Mouse (Mus musculus) intestine, embryonic 15.5 days (tissue): Measurements from ENCODE around the gene Bola3. TPM values are rescaled to one million over a fixed set of nuclear protein-coding genes. Genes with fewer than 3 reads are reported as not detected.

Experiments
- ATAC-seq: fragments of 200-750 bp; cut with Nextera tagmentation; 2 replicates; pipeline ENCODE4 v1.8.0; 2017; ENCODE audit warnings: moderate TSS enrichment, moderate library complexity
- H3K27ac ChIP-seq: fragments of 300-500 bp; sonication (generic); 2 replicates; pipeline ENCODE4 v1.5.1; 2015; ENCODE audit warnings: mild to moderate bottlenecking, inconsistent platforms
- H3K27me3 ChIP-seq: fragments of 300-500 bp; sonication (generic); replicated peaks from 2 replicates; pipeline ENCODE4 v1.6.1; 2015; ENCODE audit warnings: inconsistent platforms
- H3K36me3 ChIP-seq: fragments of 300-500 bp; sonication (generic); 2 replicates; pipeline ENCODE4 v1.6.1; 2015; ENCODE audit warnings: inconsistent platforms
- H3K4me1 ChIP-seq: fragments of 300-500 bp; sonication (generic); replicated peaks from 2 replicates; pipeline ENCODE4 v1.6.1; 2015; ENCODE audit warnings: inconsistent platforms
- H3K4me2 ChIP-seq: fragments of 300-500 bp; sonication (generic); replicated peaks from 2 replicates; pipeline ENCODE4 v1.6.1; 2015; ENCODE audit warnings: mild to moderate bottlenecking, inconsistent platforms
- H3K4me3 ChIP-seq: fragments of 300-500 bp; sonication (generic); replicated peaks from 2 replicates; pipeline ENCODE4 v1.5.1; 2015; ENCODE audit warnings: inconsistent platforms
- H3K9ac ChIP-seq: fragments of 300-500 bp; sonication (generic); 2 replicates; pipeline ENCODE4 v1.6.1; 2015; ENCODE audit warnings: inconsistent platforms
- H3K9me3 ChIP-seq: fragments of 300-500 bp; sonication (generic); 2 replicates; pipeline ENCODE4 v1.6.1; 2016; ENCODE audit warnings: inconsistent platforms
- WGBS: fragments of 180-500 bp; shearing (Covaris S2); methylation state at CpG from one replicate; pipeline ENCODE4 v1.1.7; 2015; 5-methylcytosine and 5-hydroxymethylcytosine counted together
- polyA plus RNA-seq: library from polyadenylated mRNA; unstranded; fragments of >200 nt; fragmentation: Nextera tagmentation; extraction: Ambion mirVana; gene quantifications from 2 replicates; pipeline ENCODE4 v1.2.1, GENCODE M21; 2015

The Bola3 gene
- polyA plus RNA-seq, 1 experiment from 2014 or later: 183 TPM

GRCm38 (mm10) chr6:83405511-83406064 lies 56.6 kb downstream of the Bola3 start:
- H3K4me3 ChIP-seq: no peak overlapping the region
- H3K36me3 ChIP-seq: peaks cover 32% of the 10 kb centered on the region
- no peak overlapping the region for H3K9ac ChIP-seq
- no peak overlapping the region for H3K27ac ChIP-seq
- H3K4me2 ChIP-seq: no peak overlapping the region
- H3K27me3 ChIP-seq: no peaks in the 10 kb centered on the region
- no peaks in the 10 kb centered on the region for H3K9me3 ChIP-seq
- WGBS: 88% methylated on average over 7 of the region's 7 CpGs
- no peak for ATAC-seq
- peaks cover 3% of the 10 kb centered on the region; the same call in 1 of the 2 replicates for H3K4me1 ChIP-seq

- Histone ChIP-seq H3K27ac (peak overlapping the region; percentile 51), H3K4me2 (no peak overlapping the region)
Measured at GRCm38 (mm10) chr6:83408510-83408909, 59.6 kb downstream of the Bola3 start.

More at GRCm38 (mm10) chr6:83408510-83408909, 59.6 kb downstream of the Bola3 start:
- Histone ChIP-seq H3K27me3 (no peaks in the 10 kb centered on the region), H3K36me3 (peaks cover 12% of the 10 kb centered on the region; the same call in 1 of the 2 replicates), H3K4me3 (no peak overlapping the region), H3K4me1 (peaks cover 26% of the 10 kb centered on the region), H3K9me3 (no peaks in the 10 kb centered on the region), H3K9ac (no peak overlapping the region)
- ATAC-seq: no peak
- WGBS: 64% methylated on average over 9 of the region's 9 CpGs

Other genes starting within 250 kb of the Bola3 start
- 2.6 and 3.5 TPM in 2 replicates for gene Ccdc142, start 247.5 kb upstream of the Bola3 start, polyA plus RNA-seq
- 2.3 and 2.4 TPM in 2 replicates for gene Gm42688, start 247.5 kb upstream of the Bola3 start, polyA plus RNA-seq
- 123 and 135 TPM in 2 replicates for gene Mrpl53, start 240.1 kb upstream of the Bola3 start, polyA plus RNA-seq
- 56.3 and 63.0 TPM in 2 replicates for gene Mogs, start 233.7 kb upstream of the Bola3 start, polyA plus RNA-seq
- 79.6 and 89.1 TPM in 2 replicates for gene Wbp1, start 227.6 kb upstream of the Bola3 start, polyA plus RNA-seq
- 9.0 and 9.4 TPM in 2 replicates for gene Ino80b, start 223.7 kb upstream of the Bola3 start, polyA plus RNA-seq
- gene Rtkn, start 213.7 kb upstream of the Bola3 start, polyA plus RNA-seq: 23.6 and 26.4 TPM in 2 replicates
- 3.0 and 3.9 TPM in 2 replicates for gene Wdr54, start 192.8 kb upstream of the Bola3 start, polyA plus RNA-seq
- gene 1700003E16Rik, start 192.7 kb upstream of the Bola3 start, polyA plus RNA-seq: 1.4 and 2.0 TPM in 2 replicates
- 82.1 and 84.6 TPM in 2 replicates for gene Dctn1, start 183.2 kb upstream of the Bola3 start, polyA plus RNA-seq
- 0.39 and 0.41 TPM in 2 replicates for gene Slc4a5, start 129.3 kb upstream of the Bola3 start, polyA plus RNA-seq
- 38.4 and 42.0 TPM in 2 replicates for gene Mthfd2, start 23.2 kb upstream of the Bola3 start, polyA plus RNA-seq
- 56.7 and 63.9 TPM in 2 replicates for gene Mob1a, start 23.1 kb upstream of the Bola3 start, polyA plus RNA-seq
- 41.8 and 42.8 TPM in 2 replicates for gene Tet3, start 109.9 kb downstream of the Bola3 start, polyA plus RNA-seq
- 68.8 and 73.3 TPM in 2 replicates for gene Dguok, start 157.8 kb downstream of the Bola3 start, polyA plus RNA-seq
- gene Actg2, start 187.1 kb downstream of the Bola3 start, polyA plus RNA-seq: 1,278 and 1,309 TPM in 2 replicates
- gene Stambp, start 223.6 kb downstream of the Bola3 start, polyA plus RNA-seq: 26.4 and 26.5 TPM in 2 replicates